Mouse (Mus musculus): ENCODE results near the gene Emid1. TPM values are rescaled to one million over a fixed set of nuclear protein-coding genes. Genes with fewer than 3 reads are reported as not detected.

The Emid1 gene
- total and polyA plus RNA-seq, 3 experiments, result not detected

- dilution Hi-C loops (cut with MboI; ENCODE audit: extremely low pct_ligation_motif_present, extremely low pct_unique_long_range_greater_than_20kb, low sequenced_read_pairs) (no loop called here), in situ Hi-C loops (cut with MboI; ENCODE audit: low pct_ligation_motif_present, low pct_unique_long_range_greater_than_20kb, low sequenced_read_pairs) (loop anchor here (10.0 kb wide), 1 partner anchor 95 kb away; no protein-coding TSS in a partner anchor)
- Histone ChIP-seq H3K9ac (ENCODE audit: insufficient read depth, low read depth) (no peak overlapping the region), H3K27me3 (replicated peaks) (no peaks in the 10 kb centered on the region), H3K4me2 (ENCODE audit: insufficient read depth, low read depth, poor library complexity, severe bottlenecking) (no peak overlapping the region), H3K9me3 (replicated peaks; ENCODE audit: low read length) (no peaks in the 10 kb centered on the region), H3K4me1 (ENCODE audit: control insufficient read depth in 1 of 2, insufficient read depth in 2 of 2) (no peaks in the 10 kb centered on the region), H3K27ac (ENCODE audit: insufficient read depth, low read depth) (no peak overlapping the region), H3K79me2 (replicated peaks; ENCODE audit: control insufficient read depth, extremely low read depth, insufficient read depth, poor library complexity, severe bottlenecking) (no peaks in the 10 kb centered on the region), H3K4me3 (replicated peaks in 1 of 3; ENCODE audit: low read depth in 2 of 3, low read length in 2 of 3, poor library complexity in 1 of 3) (no peak overlapping the region), H3K36me3 (replicated peaks in 1 of 2; ENCODE audit: control insufficient read depth in 1 of 2, insufficient read depth in 1 of 2, low read length in 1 of 2) (no peaks in the 10 kb centered on the region)
- no peak for TF ChIP-seq SMC3 (IDR thresholded peaks at IDR 0.05; ENCODE audit: low read depth, low read length)
- TF ChIP-seq E2F4 (IDR thresholded peaks at IDR 0.05; ENCODE audit: insufficient replicate concordance, low read depth, low read length), result no peak
- TF ChIP-seq ZNF384 (IDR thresholded peaks at IDR 0.05; ENCODE audit: low read depth, low read length), result no peak
- TF ChIP-seq NELFE (IDR thresholded peaks at IDR 0.05; ENCODE audit: low read depth, low read length), result no peak
- no peak for TF ChIP-seq CTCF (conservative IDR thresholded peaks at IDR 0.05 in 1 of 2, IDR thresholded peaks at IDR 0.05 in 1 of 2; ENCODE audit: low read depth in 2 of 2, low read length in 2 of 2)
- TF ChIP-seq RAD21 (IDR thresholded peaks at IDR 0.05; ENCODE audit: low read depth, low read length), result no peak
- TF ChIP-seq MAFK (IDR thresholded peaks at IDR 0.05; ENCODE audit: insufficient replicate concordance, low read length), result no peak
- TF ChIP-seq POLR2AphosphoS2 (IDR thresholded peaks at IDR 0.05; ENCODE audit: low read depth, low read length), result no peak
- no peak for TF ChIP-seq ZC3H11A (IDR thresholded peaks at IDR 0.05; ENCODE audit: low read depth, low read length)
- TF ChIP-seq CHD1 (IDR thresholded peaks at IDR 0.05; ENCODE audit: low read depth, low read length), result no peak
- TF ChIP-seq EP300 (IDR thresholded peaks at IDR 0.05; ENCODE audit: low read length), result no peak
- TF ChIP-seq CHD2 (IDR thresholded peaks at IDR 0.05; ENCODE audit: low read length), result no peak
- no peak for TF ChIP-seq ETS1 (conservative IDR thresholded peaks at IDR 0.05; ENCODE audit: low read depth, low read length)
- no peak for TF ChIP-seq NRF1 (IDR thresholded peaks at IDR 0.05; ENCODE audit: low read depth, low read length)
- DNase-seq (ENCODE audit: extremely low read depth), result no peak
These were observed 37.3 kb upstream of the Emid1 start for GRCm38 (mm10) chr11:5189239-5189933.

GRCm38 (mm10) chr11:5188170-5188569, 36.1 kb upstream of the Emid1 start:
- Histone ChIP-seq H3K4me1 (ENCODE audit: control insufficient read depth in 1 of 2, insufficient read depth in 2 of 2) (peaks cover 0 to 5% of the 10 kb centered on the region in 2 experiments; a peak in 2 of 4 replicates), H3K9me3 (replicated peaks; ENCODE audit: low read length) (no peaks in the 10 kb centered on the region), H3K36me3 (replicated peaks in 1 of 2; ENCODE audit: control insufficient read depth in 1 of 2, insufficient read depth in 1 of 2, low read length in 1 of 2) (no peaks in the 10 kb centered on the region), H3K27ac (ENCODE audit: insufficient read depth, low read depth) (no peak overlapping the region), H3K9ac (ENCODE audit: insufficient read depth, low read depth) (no peak overlapping the region), H3K4me2 (ENCODE audit: insufficient read depth, low read depth, poor library complexity, severe bottlenecking) (no peak overlapping the region), H3K4me3 (replicated peaks in 1 of 3; ENCODE audit: low read depth in 2 of 3, low read length in 2 of 3, poor library complexity in 1 of 3) (no peak overlapping the region), H3K79me2 (replicated peaks; ENCODE audit: control insufficient read depth, extremely low read depth, insufficient read depth, poor library complexity, severe bottlenecking) (no peaks in the 10 kb centered on the region), H3K27me3 (replicated peaks) (no peaks in the 10 kb centered on the region)
- no peak for TF ChIP-seq RCOR1 (conservative IDR thresholded peaks at IDR 0.05; ENCODE audit: low read depth, low read length)
- no peak for TF ChIP-seq TCF12 (IDR thresholded peaks at IDR 0.05; ENCODE audit: low read depth, low read length)
- TF ChIP-seq ZC3H11A (IDR thresholded peaks at IDR 0.05; ENCODE audit: low read depth, low read length), result no peak
- TF ChIP-seq USF1 (IDR thresholded peaks at IDR 0.05; ENCODE audit: low read depth, low read length), result no peak
- no peak for TF ChIP-seq EP300 (IDR thresholded peaks at IDR 0.05; ENCODE audit: low read length)
- no peak for TF ChIP-seq POLR2AphosphoS2 (IDR thresholded peaks at IDR 0.05; ENCODE audit: low read depth, low read length)
- TF ChIP-seq ETS1 (conservative IDR thresholded peaks at IDR 0.05; ENCODE audit: low read depth, low read length), result no peak
- no peak for TF ChIP-seq NRF1 (IDR thresholded peaks at IDR 0.05; ENCODE audit: low read depth, low read length)
- TF ChIP-seq CTCF (conservative IDR thresholded peaks at IDR 0.05 in 1 of 2, IDR thresholded peaks at IDR 0.05 in 1 of 2; ENCODE audit: low read depth in 2 of 2, low read length in 2 of 2), result no peak
- no peak for TF ChIP-seq JUN (IDR thresholded peaks at IDR 0.05; ENCODE audit: insufficient read depth, low read depth, low read length)
- no peak for TF ChIP-seq BHLHE40 (IDR thresholded peaks at IDR 0.05; ENCODE audit: low read depth, low read length)
- TF ChIP-seq POLR2A (IDR thresholded peaks at IDR 0.05; ENCODE audit: low read depth, low read length), result no peak
- TF ChIP-seq UBTF (IDR thresholded peaks at IDR 0.05; ENCODE audit: low read depth, low read length), result no peak
- TF ChIP-seq E2F4 (IDR thresholded peaks at IDR 0.05; ENCODE audit: insufficient replicate concordance, low read depth, low read length), result no peak
- TF ChIP-seq MAFK (IDR thresholded peaks at IDR 0.05; ENCODE audit: insufficient replicate concordance, low read length), result no peak
- no peak for TF ChIP-seq MXI1 (IDR thresholded peaks at IDR 0.05; ENCODE audit: low read depth, low read length)
- no peak for TF ChIP-seq SMC3 (IDR thresholded peaks at IDR 0.05; ENCODE audit: low read depth, low read length)
- in situ Hi-C loops (cut with MboI; ENCODE audit: low pct_ligation_motif_present, low pct_unique_long_range_greater_than_20kb, low sequenced_read_pairs), result loop anchor here (10.0 kb wide), 1 partner anchor 97 kb away; no protein-coding TSS in a partner anchor
- dilution Hi-C loops (cut with MboI; ENCODE audit: extremely low pct_ligation_motif_present, extremely low pct_unique_long_range_greater_than_20kb, low sequenced_read_pairs), result no loop called here
- no peak for DNase-seq (ENCODE audit: extremely low read depth)
